Mouse (Mus musculus): ENCODE data around the gene Ndufs6. TPM values are rescaled to one million over a fixed set of nuclear protein-coding genes. Genes with fewer than 3 reads are reported as not detected.

Ndufs6 gene
- total RNA-seq, 2 experiments from 2014 or later: 240 to 275 TPM

Other genes with a start within 250 kb of the Ndufs6 start
- not detected for gene Irx4, start 68.1 kb downstream of the Ndufs6 start, total RNA-seq (2021)
- 10 to 100 TPM; 62.3 to 68.9 TPM for gene Mrpl36, start within 50 bp of the Ndufs6 start, total RNA-seq (2021)
- 10 to 100 TPM; 15.5 to 15.9 TPM for gene Lpcat1, start 138.7 kb upstream of the Ndufs6 start, total RNA-seq (2021)
- gene Slc6a3, start 208.2 kb upstream of the Ndufs6 start, total RNA-seq (2021): not detected

All from adrenal gland, postnatal 36 days (tissue).